Mouse (Mus musculus): ENCODE data around the gene Chil1. TPM values are rescaled to one million over a fixed set of nuclear protein-coding genes. Genes with fewer than 3 reads are reported as not detected.

Chil1 gene
- total RNA-seq, 2 experiments from 2014 or later, result 5.4 to 6.5 TPM

DNA sequence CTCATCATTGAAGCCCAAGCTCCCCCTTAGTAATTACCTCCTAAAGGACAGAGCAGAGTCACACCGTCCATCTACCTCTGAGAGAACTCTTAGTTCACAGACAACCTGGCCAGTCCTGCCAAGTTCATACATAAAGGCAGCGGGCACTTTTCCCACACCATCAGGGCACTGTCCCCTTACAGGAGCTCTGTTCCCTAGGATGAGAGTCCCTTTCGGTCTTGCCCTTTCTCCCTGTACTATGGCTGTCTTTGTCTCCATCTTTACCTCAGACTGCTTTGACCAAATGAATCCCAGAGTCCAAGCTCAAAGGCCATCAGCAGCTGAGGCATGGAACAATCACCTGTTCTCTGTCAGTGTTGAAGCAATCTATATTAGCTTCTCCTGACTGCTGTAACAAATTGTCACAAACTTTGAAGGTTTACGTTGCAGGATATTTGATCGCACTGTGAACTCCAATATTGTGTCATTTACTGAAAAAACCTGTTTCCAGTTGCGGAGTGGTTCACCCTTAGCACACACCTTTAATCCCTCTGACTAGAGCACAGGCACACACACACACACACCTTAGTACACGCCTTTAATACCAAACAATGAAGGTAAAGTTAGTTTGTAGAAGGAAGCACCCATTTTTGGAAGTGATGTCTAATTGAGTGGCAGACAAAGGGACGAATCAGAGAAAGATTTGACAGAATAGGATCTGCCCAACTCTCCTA lies 12.8 kb upstream of the Chil1 start:
- no peak for DNase-seq (ENCODE audit: low spot score in 2 of 2)

DNA sequence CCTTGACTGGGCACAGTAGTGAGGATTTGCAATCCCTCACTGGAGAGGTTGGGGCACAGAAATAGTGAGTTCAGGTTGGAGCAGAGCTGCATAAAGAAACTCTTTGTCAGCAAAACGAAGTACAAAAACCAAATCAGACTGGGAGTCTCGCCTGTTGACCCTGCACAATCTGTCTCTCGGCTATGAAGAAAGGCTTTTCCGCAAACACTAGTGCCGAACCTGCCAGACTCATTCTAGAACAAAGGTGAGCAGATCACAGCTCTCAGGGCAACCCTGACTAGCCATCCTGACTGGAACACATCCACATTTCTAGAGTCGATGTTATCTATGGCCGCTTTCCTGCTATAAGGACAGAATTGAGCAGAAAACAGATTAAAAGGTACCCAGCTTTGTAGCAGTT lies 8.9 kb upstream of the Chil1 start:
- no peak for DNase-seq (ENCODE audit: low spot score in 2 of 2)

GRCm38 (mm10) chr1:134177976-134178375 lies 4.0 kb upstream of the Chil1 start:
- DNase-seq (ENCODE audit: low spot score in 2 of 2), result no peak

- DNase-seq (ENCODE audit: low spot score in 2 of 2), result no peak
These were observed 2.1 kb downstream of the Chil1 start for GRCm38 (mm10) chr1:134184089-134184488.

GRCm38 (mm10) chr1:134188217-134188616 lies 6.2 kb downstream of the Chil1 start:
- no peak for DNase-seq (ENCODE audit: low spot score in 2 of 2)

- no peak for DNase-seq (ENCODE audit: low spot score in 2 of 2)
These were observed 7.2 kb downstream of the Chil1 start for GRCm38 (mm10) chr1:134188989-134189729.

- no peak for DNase-seq (ENCODE audit: low spot score in 2 of 2)
These were observed 9.2 kb downstream of the Chil1 start for GRCm38 (mm10) chr1:134191192-134191591.

- DNase-seq (ENCODE audit: low spot score in 2 of 2), result no peak
These were observed 10.0 kb downstream of the Chil1 start for GRCm38 (mm10) chr1:134192024-134192423.

DNA sequence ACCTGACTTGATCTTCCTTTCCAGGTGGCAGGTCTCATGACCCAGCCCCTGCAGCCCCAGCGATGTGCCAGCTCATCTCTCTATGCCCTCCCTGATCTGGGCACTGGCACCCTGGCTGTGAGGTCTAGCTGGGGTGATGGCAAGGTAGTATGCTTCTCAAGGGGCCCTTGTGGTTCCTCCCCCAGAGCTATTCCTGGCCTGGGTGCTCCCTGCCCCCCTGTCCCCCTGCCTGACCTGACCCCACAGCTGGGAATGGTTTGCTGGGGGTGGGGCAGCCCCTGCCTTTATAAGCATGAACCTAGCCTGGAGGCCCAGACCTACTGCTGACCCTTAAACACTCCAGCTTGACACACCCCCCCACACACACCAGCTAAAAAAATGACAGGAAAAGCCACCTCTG lies 11.2 kb downstream of the Chil1 start, which contains the start of gene Mybph:
Gene Mybph, plus strand, starts transcription at position 323 of the 400 bp plus-strand sequence.
- DNase-seq (ENCODE audit: low spot score in 2 of 2), result no peak

DNA sequence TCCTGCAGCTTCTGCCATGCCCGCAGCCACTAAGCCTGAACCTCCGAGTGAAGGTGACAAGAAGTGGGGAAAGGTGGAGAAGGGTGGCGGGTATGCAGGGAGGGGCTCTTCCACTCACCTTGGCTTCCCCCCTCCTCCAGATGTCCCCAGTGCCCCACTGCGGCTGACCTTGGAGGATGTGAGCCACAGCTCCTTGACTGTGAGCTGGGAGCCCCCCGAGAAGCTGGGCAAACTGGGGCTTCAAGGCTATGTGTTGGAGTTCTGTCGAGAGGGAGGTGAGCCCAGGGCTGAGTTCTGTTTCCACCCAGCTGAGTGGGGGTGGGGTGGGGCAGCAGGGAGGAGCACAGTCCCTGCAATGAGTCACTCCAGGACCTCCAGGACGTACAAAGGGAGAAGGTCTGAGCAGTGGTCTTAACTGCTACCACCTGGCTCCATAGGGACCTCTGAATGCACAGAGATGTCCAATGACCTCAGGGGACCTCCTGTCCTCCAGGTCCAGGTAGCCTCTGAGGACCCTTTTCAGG lies 11.8 kb downstream of the Chil1 start:
- DNase-seq (ENCODE audit: low spot score in 2 of 2), result no peak

DNA sequence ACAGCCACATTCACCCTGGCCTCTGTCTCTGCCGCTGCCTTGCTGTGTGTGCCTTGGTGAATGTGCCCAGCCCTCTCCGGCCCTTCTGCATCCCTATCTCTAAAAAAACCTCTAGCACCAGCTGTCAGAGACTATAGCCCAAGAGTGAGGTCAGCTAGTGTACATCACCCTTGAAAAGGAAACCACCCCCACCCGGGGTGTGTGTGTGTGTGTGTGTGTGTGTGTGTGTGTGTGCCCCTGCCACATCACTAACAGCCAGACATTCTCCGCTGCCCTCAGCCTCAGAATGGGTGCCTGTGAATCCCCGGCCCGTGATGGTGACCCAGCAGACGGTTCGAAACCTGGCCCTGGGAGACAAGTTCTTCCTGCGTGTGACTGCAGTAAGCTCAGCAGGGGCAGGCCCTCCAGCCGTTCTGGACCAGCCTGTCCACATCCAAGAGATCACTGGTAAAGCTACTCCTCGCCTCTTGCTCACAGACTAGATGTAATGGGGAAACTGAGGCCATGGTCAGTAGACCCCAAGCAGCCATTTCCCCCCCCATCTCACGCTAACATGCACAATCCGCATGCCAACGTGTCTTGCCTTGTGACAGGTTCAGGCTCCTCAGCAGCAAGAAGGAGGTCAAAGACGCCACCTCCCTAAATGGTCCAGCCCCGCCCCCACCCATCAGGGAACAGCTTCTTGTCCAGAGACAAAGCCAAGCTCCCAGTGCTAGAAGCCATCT lies 12.5 kb downstream of the Chil1 start:
- DNase-seq (ENCODE audit: low spot score in 2 of 2), result no peak

DNA sequence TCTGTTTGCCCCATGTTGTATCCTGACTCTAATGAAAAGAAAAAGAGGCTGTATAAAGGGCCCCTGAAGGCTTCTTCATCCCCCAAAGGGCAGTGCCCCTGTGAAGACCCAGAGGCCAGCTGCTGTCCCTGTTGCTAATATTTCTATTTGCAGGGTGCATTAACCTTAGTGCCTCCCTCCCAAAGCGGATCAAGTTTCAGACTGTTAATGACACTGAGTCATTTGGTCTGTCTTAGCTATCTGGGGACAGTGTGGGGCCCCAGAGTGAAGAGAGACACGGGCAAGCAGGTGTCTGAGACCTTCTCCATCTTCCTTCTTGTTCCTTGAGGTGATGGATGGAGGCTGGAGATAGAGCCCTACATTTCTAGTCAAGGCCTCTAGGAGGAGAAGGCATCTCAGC lies 13.1 kb downstream of the Chil1 start:
- no peak for DNase-seq (ENCODE audit: low spot score in 2 of 2)

DNA sequence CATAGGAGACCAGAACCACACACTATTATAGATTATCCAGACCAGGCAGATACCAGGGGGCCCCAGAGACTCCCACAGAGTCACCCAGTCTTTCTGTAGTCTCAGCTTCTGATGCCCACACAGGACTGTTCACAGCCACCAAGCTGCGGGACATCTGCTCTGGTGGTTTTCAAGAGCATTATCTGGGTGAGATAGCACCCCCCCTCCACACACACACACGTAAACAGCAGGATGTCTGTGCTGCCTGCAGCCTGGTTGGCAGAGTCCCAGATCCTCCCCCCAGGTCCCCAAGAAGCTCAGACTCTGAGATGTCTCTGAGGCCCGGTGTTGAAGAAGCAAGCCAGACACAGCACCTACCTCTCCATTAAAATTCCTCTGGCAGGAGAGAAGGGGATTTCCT lies 13.6 kb downstream of the Chil1 start:
- peak; percentile 52 to 58 for DNase-seq (ENCODE audit: low spot score in 2 of 2)

DNA sequence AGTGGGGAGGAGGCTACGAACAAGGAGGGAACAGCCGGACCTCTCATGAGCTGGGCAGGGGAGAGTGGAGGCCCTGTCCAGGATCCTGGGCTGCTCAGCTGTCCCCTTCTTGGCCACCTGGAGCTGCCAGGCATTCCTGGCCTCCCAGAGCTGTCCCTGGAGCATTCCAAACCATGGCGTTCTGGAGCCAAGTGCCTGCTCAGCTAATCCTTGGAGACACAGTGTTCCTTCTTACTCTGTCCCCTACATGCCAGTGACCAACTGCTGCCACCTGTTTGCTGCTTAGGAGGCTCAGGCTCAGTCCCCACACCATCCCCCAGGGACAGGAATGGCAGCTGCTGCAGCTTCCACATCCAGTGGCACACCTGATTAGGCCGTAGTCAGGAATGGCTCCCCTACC lies 14.0 kb downstream of the Chil1 start:
- DNase-seq (ENCODE audit: low spot score in 2 of 2), result peak in 1 of 2 experiments; percentile 45

DNA sequence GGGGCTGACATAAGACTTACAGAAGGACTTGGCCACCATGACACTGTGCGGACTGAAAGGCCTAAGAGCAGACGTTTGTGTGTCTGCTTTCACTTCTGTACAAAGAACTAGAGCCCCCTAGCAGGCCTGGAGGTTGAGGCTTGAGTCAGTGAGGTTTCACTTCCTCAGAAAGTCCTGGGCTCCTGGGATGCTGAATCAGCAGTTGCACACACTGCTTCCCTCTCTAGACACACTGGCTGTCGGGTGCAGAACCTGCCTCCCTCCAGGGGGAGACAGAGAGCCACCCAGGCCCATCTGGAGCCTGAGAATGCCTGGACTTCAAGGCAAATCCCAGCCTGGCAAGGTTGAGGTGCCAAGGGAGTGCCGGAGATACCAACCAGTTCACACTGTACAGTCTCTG lies 14.4 kb downstream of the Chil1 start:
- peak; percentile 80 to 85 for DNase-seq (ENCODE audit: low spot score in 2 of 2)

- DNase-seq (ENCODE audit: low spot score in 2 of 2), result no peak
These were observed 15.5 kb downstream of the Chil1 start for GRCm38 (mm10) chr1:134197325-134197982.

DNA sequence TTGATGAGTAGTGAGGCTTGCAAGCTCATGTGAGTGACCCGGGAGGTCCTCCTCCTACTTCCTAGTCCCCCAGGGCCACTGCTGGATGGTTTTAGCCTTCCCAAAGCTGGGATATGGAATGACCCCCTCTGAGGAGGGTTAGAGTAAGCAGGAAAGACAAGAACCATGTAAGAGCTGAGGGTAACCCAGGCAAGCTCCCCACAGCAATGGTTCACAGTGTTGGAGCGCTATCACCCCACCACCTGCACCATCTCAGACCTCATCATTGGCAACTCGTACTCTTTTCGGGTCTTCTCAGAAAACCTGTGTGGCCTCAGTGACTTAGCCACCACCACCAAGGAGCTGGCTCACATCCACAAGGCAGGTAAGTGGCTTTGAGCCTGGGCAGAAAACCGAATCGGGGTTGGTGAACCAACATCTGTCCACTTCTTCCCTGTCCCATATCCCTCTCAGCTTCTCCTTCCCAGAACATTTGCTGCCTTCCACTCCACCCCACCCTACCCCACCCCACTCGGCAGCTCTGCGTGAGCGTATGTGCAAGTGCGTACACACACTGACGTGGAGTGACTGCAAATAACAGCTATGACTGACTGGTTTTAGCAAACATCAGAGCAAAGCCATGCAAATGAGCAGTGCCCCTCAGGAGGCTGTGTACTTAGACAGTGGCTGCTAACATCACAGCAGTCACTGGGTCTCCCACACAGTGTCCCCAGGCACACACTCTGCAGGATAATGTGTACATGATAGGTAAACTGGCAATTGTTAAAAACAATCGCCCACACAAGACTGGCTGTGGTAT lies 16.4 kb downstream of the Chil1 start:
- no peak for DNase-seq (ENCODE audit: low spot score in 2 of 2)

GRCm38 (mm10) chr1:134200481-134200880 lies 18.5 kb downstream of the Chil1 start:
- DNase-seq (ENCODE audit: low spot score in 2 of 2), result no peak

- no peak for DNase-seq (ENCODE audit: low spot score in 2 of 2)
These were observed 19.2 kb downstream of the Chil1 start for GRCm38 (mm10) chr1:134200998-134201686.

Measured in layer of hippocampus, postnatal 10 days (tissue).